Mouse (Mus musculus) CH12.LX (cell line): ENCODE results near the gene Enah. TPM values are rescaled to one million over a fixed set of nuclear protein-coding genes. Genes with fewer than 3 reads are reported as not detected.

Experiments
- DNase-seq: peaks from one replicate; pipeline ENCODE4 v3.0.0-alpha.2; 2013; ENCODE audit errors: extremely low read depth
- H3K27ac ChIP-seq: 2 replicates; pipeline ENCODE4 v1.5.1; 2012; ENCODE audit warnings: low read depth, mild to moderate bottlenecking, control low read depth, moderate library complexity; ENCODE audit not compliant: insufficient read depth
- H3K27me3 ChIP-seq: replicated peaks from 2 replicates; pipeline ENCODE3; 2012; ENCODE audit warnings: inconsistent platforms
- H3K36me3 ChIP-seq, 2 experiments: replicated peaks in 1 of 2; 2 replicates each; pipeline versions ENCODE3 to v1.6.1; 2012; ENCODE audit warnings: inconsistent platforms in 1 of 2, low read length in 1 of 2, mild to moderate bottlenecking in 1 of 2, mixed read lengths in 1 of 2, moderate library complexity in 1 of 2; ENCODE audit not compliant: control insufficient read depth in 1 of 2, insufficient read depth in 1 of 2
- H3K4me1 ChIP-seq, 2 experiments: 2 replicates each; pipeline ENCODE4 v1.6.1; 2012; ENCODE audit warnings: inconsistent platforms in 1 of 2, moderate library complexity in 1 of 2; ENCODE audit not compliant: insufficient read depth in 2 of 2, control insufficient read depth in 1 of 2
- H3K4me2 ChIP-seq: 2 replicates; pipeline ENCODE4 v1.6.1; 2012; ENCODE audit warnings: low read depth, mild to moderate bottlenecking, control low read depth; ENCODE audit not compliant: poor library complexity, insufficient read depth, severe bottlenecking
- H3K4me3 ChIP-seq, 3 experiments: fragments of 150-350 bp in 1 of 3; sonication (generic) in 1 of 3; replicated peaks in 1 of 3; 2 replicates each; pipeline versions ENCODE3 to v1.5.1; 2011 to 2012; ENCODE audit warnings: low read depth in 2 of 3, low read length in 2 of 3, mild to moderate bottlenecking in 2 of 3, moderate library complexity in 2 of 3, control low read depth in 1 of 3, improper control_type of control experiment in 1 of 3, inconsistent platforms in 1 of 3, mixed read lengths in 1 of 3; ENCODE audit not compliant: poor library complexity in 1 of 3
- H3K79me2 ChIP-seq: replicated peaks from 2 replicates; pipeline ENCODE4 v1.6.1; 2012; ENCODE audit warnings: mild to moderate bottlenecking, moderate library complexity; ENCODE audit not compliant: control insufficient read depth, poor library complexity, insufficient read depth, severe bottlenecking; ENCODE audit errors: extremely low read depth
- H3K9ac ChIP-seq: 2 replicates; pipeline ENCODE4 v1.6.1; 2012; ENCODE audit warnings: low read depth, mild to moderate bottlenecking, control low read depth, moderate library complexity; ENCODE audit not compliant: insufficient read depth
- H3K9me3 ChIP-seq: replicated peaks from 2 replicates; pipeline ENCODE3; 2012; ENCODE audit warnings: low read length, inconsistent platforms, mixed read lengths
- BHLHE40 ChIP-seq: IDR thresholded peaks from 2 replicates; pipeline ENCODE4 v1.6.1; 2011; ENCODE audit warnings: mild to moderate bottlenecking, low read depth, low read length, improper control_type of control experiment
- E2F4 ChIP-seq: IDR thresholded peaks from 2 replicates; pipeline ENCODE4 v1.6.1; 2011; ENCODE audit warnings: low read depth, low read length, improper control_type of control experiment; ENCODE audit not compliant: insufficient replicate concordance
- ELF1 ChIP-seq: IDR thresholded peaks from 2 replicates; pipeline ENCODE4 v1.6.1; 2014; ENCODE audit warnings: low read depth, mild to moderate bottlenecking, inconsistent platforms, low read length, improper control_type of control experiment
- EP300 ChIP-seq: IDR thresholded peaks from 2 replicates; pipeline ENCODE4 v1.6.1; 2011; ENCODE audit warnings: low read length, improper control_type of control experiment
- ETS1 ChIP-seq: conservative IDR thresholded peaks from 2 replicates; pipeline ENCODE4 v1.6.1; 2012; ENCODE audit warnings: low read depth, mild to moderate bottlenecking, inconsistent platforms, low read length, improper control_type of control experiment, moderate library complexity
- HCFC1 ChIP-seq: IDR thresholded peaks from 2 replicates; pipeline ENCODE4 v1.6.1; 2012; ENCODE audit warnings: low read depth, mild to moderate bottlenecking, inconsistent platforms, low read length, improper control_type of control experiment
- IRF4 ChIP-seq: IDR thresholded peaks from 2 replicates; pipeline ENCODE4 v1.6.1; 2014; ENCODE audit warnings: low read depth, mild to moderate bottlenecking, inconsistent platforms, low read length, improper control_type of control experiment
- MAX ChIP-seq: IDR thresholded peaks from 2 replicates; pipeline ENCODE4 v1.6.1; 2011; ENCODE audit warnings: low read length, improper control_type of control experiment
- MAZ ChIP-seq: IDR thresholded peaks from 2 replicates; pipeline ENCODE4 v1.6.1; 2012; ENCODE audit warnings: low read depth, mild to moderate bottlenecking, inconsistent platforms, low read length, improper control_type of control experiment, moderate library complexity
- MEF2A ChIP-seq: IDR thresholded peaks from 2 replicates; pipeline ENCODE4 v1.6.1; 2014; ENCODE audit warnings: low read depth, mild to moderate bottlenecking, inconsistent platforms, low read length, improper control_type of control experiment, borderline replicate concordance
- MXI1 ChIP-seq: IDR thresholded peaks from 2 replicates; pipeline ENCODE4 v1.6.1; 2011; ENCODE audit warnings: mild to moderate bottlenecking, low read depth, low read length, improper control_type of control experiment
- MYC ChIP-seq: IDR thresholded peaks from 2 replicates; pipeline ENCODE4 v1.6.1; 2011; ENCODE audit warnings: low read depth, mild to moderate bottlenecking, improper control_type of control experiment, low read length
- NRF1 ChIP-seq: IDR thresholded peaks from 2 replicates; pipeline ENCODE4 v1.6.1; 2014; ENCODE audit warnings: low read depth, mild to moderate bottlenecking, inconsistent platforms, low read length, improper control_type of control experiment, moderate library complexity
- POLR2A ChIP-seq: IDR thresholded peaks from 2 replicates; pipeline ENCODE4 v1.6.1; 2011; ENCODE audit warnings: low read depth, mild to moderate bottlenecking, improper control_type of control experiment, low read length
- RCOR1 ChIP-seq: conservative IDR thresholded peaks from 2 replicates; pipeline ENCODE4 v1.6.1; 2012; ENCODE audit warnings: low read depth, mild to moderate bottlenecking, inconsistent platforms, low read length, improper control_type of control experiment
- TBP ChIP-seq: conservative IDR thresholded peaks from 2 replicates; pipeline ENCODE4 v1.6.1; 2011; ENCODE audit warnings: low read depth, low read length, improper control_type of control experiment
- TCF12 ChIP-seq: IDR thresholded peaks from 2 replicates; pipeline ENCODE4 v1.6.1; 2014; ENCODE audit warnings: low read depth, mild to moderate bottlenecking, inconsistent platforms, low read length, improper control_type of control experiment
- USF2 ChIP-seq: conservative IDR thresholded peaks from 2 replicates; pipeline ENCODE4 v1.6.1; 2011; ENCODE audit warnings: low read depth, low read length, improper control_type of control experiment
- ZKSCAN1 ChIP-seq: IDR thresholded peaks from 2 replicates; pipeline ENCODE4 v1.6.1; 2012; ENCODE audit warnings: low read depth, inconsistent platforms, low read length, improper control_type of control experiment, borderline replicate concordance
- ZMIZ1 ChIP-seq: IDR thresholded peaks from 2 replicates; pipeline ENCODE4 v1.6.1; 2012; ENCODE audit warnings: low read depth, mild to moderate bottlenecking, inconsistent platforms, low read length, improper control_type of control experiment
- ZNF384 ChIP-seq: IDR thresholded peaks from 2 replicates; pipeline ENCODE4 v1.6.1; 2012; ENCODE audit warnings: low read depth, low read length, improper control_type of control experiment, inconsistent platforms
- dilution Hi-C: fragments of 300-500 bp; cut with MboI; formaldehyde crosslinking; loops from 2 replicates; pipeline ENCODE4 v1.14.3; 2020; ENCODE audit warnings: low sequenced_read_pairs; ENCODE audit not compliant: extremely low pct_unique_long_range_greater_than_20kb, extremely low pct_ligation_motif_present
- in situ Hi-C: fragments of 300-500 bp; cut with MboI; formaldehyde crosslinking; loops from 3 replicates; pipeline ENCODE4 v1.14.3; 2019; ENCODE audit warnings: low sequenced_read_pairs, low pct_ligation_motif_present, low pct_unique_long_range_greater_than_20kb, mixed read lengths
- polyA plus RNA-seq: library from polyadenylated mRNA; unstranded; fragments of >175 nt; gene quantifications from 2 replicates; pipeline ENCODE4 v1.2.1, GENCODE M21; 2012; ENCODE audit warnings: low read depth; ENCODE audit not compliant: insufficient read length
- total RNA-seq, 2 experiments: library from RNA; depleted of rRNA; stranded (reverse); fragments of 300-350 nt in 1 of 2; fragments of >200 nt in 1 of 2; gene quantifications; 2 replicates each; pipeline ENCODE4 v1.2.3; 2012 to 2014

The Enah gene
- total and polyA plus RNA-seq, 3 experiments = 45.3 to 75.3 (median 72.6) TPM

GRCm38 (mm10) chr1:182066527-182067465 lies 47.0 kb upstream of the Enah start:
- TF ChIP-seq USF2 = no peak
- TF ChIP-seq NRF1 = no peak
- peak; percentile 45; the same call in 1 of the 2 replicates for TF ChIP-seq BHLHE40
- no peak for TF ChIP-seq MXI1
- no peak for TF ChIP-seq POLR2A
- no peak for TF ChIP-seq TBP
- peak; percentile 20; the same call in 1 of the 2 replicates for TF ChIP-seq HCFC1
- no peak for TF ChIP-seq MAZ
- no peak for TF ChIP-seq ZMIZ1
- no peak for TF ChIP-seq E2F4
- 0 out of 2 replicates have a peak, but pooled peaks have one; percentile 26 for TF ChIP-seq IRF4
- TF ChIP-seq ETS1 = peak; percentile 49
- TF ChIP-seq MAX = no peak
- no peak for TF ChIP-seq MEF2A
- TF ChIP-seq EP300 = peak; percentile 9; the same call in 1 of the 2 replicates
- TF ChIP-seq RCOR1 = no peak
- peak; percentile 52 for TF ChIP-seq ZNF384
- no peak for TF ChIP-seq MYC
- no peak for TF ChIP-seq ZKSCAN1
- 0 out of 2 replicates have a peak, but pooled peaks have one; percentile 22 for TF ChIP-seq TCF12
- TF ChIP-seq ELF1 = peak; percentile 91
- Histone ChIP-seq H3K36me3 (no peaks in the 10 kb centered on the region), H3K4me3 (peak overlapping the region in 1 of 3 experiments; percentile 24), H3K27me3 (no peaks in the 10 kb centered on the region), H3K79me2 (no peaks in the 10 kb centered on the region), H3K9ac (peak overlapping the region; percentile 12), H3K4me2 (peak overlapping the region; percentile 44), H3K4me1 (peaks cover 12 to 31% of the 10 kb centered on the region in 2 experiments), H3K9me3 (no peaks in the 10 kb centered on the region), H3K27ac (peak overlapping the region; percentile 41; the same call in 1 of the 2 replicates)
- in situ Hi-C loops = no loop called here
- dilution Hi-C loops = no loop called here
- DNase-seq = peak; percentile 69
